Mouse (Mus musculus) c-Kit-positive CD71-negative TER-119-negative erythroid progenitor cells, embryonic 14.5 days (primary cell): ENCODE data around the gene Flt4.
A peak's percentile ranks its signal among the peaks of the same experiment; 100 is the strongest.
"Not testable (repeated sequence)": the region's sequence is repeated elsewhere in the genome, so short reads cannot be mapped to it uniquely, and the experiment has no call there.

Experiments
- DNase-seq: peaks from one replicate; pipeline ENCODE4 v3.0.0-alpha.2; 2013; ENCODE audit warnings: low read depth

Flt4 gene

DNA sequence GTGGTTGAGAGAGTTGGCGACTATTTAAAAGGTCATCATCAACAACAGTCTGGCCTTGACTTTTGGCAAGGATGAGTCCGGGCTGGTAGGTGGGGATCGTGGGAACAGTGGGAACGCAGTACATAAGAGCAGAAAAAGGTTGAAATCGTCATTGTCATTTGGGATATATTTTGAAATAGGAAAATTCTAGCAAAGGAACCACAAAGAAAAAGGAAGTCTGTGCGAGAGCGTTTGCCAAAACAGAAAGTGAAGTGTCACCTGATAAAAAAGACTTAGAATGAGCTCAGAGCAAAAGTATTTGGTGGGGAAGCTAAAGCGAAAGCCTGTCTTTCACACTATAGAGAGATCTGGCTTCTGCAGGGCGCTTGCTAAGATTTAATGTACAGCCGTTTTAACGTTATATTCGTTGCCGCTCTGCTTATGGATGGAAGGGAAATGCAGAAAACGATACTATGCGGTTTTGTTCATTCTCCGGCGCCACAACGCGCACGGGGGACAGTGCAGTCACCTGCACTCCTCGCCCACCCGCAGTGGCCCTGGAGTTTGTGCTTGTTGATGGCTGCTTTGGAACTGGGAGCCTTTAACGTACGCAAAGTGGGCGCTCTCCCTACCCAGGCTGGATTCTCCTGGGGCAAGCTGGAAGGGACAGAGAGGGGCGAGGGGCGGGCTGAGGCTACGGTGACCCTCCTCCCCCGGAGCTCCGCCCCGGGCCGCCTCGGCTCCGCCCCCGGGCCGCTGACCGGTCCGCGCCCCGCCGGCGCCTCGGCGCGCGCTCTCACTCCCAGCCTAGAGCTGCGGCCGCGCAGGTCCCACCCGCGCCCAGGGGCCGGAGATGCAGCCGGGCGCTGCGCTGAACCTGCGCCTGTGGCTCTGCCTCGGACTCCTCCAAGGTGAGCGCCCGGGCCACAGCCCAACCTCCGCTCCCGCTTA is at the start of gene Flt4:
Gene Flt4, plus strand, starts transcription at position 326 of the 930 bp plus-strand sequence.
- not testable (repeated sequence) for DNase-seq

DNA sequence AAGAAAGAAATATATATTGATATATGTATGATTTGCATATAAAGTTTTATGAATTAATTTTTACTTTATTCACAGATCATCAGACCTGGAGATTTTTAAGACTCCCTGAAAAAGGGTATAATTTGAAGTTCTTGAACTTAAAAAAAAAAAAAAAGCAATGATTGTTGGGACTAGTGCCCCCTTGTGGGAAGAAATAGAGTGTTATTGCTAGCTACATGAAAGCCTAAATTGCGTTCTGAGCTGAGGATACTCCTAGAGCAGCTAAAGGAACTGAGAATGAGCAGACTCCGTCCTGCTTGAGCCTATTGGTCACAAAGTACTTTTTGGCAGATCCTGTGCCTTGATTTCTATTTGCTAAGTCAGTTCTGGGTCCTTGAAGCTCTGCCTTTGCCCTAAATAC is 34.0 kb upstream of the Flt4 start:
- peak; percentile 10 for DNase-seq

DNA sequence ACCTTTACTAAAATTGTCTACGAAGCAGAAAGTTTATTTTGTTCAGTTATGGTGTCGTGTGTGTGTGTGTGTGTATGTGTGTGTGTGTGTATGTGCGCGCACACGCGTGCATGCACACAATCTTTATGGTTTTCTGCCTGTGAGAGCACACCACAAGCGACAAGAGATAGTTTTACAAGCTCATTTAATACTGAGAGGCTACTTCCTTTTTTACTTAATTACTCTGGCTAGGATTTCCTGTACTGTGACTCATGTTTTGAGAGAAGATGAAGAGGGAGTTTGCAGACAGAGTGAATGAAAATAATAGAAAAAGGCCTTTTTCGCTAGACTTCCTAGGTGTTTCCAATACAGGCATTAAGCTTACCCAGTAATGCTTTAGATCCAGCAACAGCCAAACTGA is 28.6 kb upstream of the Flt4 start:
- DNase-seq, result not testable (repeated sequence)

DNA sequence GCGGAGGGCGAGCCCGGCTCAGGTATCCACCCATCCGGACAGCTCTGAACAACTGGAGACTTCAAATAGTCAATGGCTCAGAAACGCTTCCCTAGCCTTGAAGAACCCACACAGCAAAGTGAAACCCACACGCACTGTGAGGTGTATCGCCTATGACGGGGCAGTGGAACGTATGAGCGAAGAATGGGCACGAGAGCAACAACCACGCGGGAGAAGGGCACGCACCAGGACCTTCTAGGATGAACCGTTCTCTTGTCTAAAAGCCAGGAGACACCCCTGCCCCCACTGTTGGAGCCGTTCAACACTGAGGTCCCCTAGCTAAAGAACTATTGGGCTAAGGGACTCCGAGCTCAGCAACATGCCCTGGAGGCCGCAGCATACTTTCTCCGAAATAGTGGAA is 18.9 kb upstream of the Flt4 start:
- no peak for DNase-seq

DNA sequence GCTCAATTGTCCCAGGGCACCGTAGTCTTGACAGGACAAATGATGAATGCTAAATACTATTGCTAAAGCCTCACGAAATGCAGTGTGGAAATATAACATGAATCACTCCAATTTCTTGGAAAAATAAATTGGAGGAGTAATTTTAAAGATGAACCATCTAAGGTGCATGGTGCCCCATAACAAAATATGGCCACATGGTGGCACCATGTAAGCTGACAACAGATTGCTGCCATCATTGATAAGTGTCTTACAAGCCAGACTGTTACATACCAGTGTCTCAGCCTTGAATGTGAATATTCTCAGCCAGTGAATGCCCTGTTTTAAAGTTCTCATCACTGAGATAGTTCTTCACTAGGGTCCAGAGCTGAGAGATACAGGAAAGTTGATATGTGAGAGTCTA is 11.9 kb upstream of the Flt4 start:
- not testable (repeated sequence) for DNase-seq

DNA sequence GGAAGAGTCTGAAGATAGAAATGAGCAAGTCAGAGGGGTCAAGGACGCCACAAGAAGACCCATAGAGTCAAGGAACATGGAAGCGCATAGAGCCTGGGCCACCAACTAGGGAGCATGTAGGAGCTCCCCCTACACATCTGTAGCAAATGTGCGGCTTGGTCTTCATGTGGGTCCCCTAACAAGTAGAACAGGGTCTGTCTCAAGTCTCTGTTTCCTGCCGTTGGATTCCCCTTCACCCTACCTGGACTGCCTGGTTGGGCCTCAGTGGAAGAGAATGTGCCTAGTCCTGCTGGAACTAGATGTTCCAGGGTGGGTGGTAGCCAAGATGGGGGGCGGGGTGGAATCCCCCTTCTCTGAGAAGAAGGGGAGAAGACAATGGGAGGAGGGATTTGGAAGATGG is 757 bp upstream of the Flt4 start:
- not testable (repeated sequence) for DNase-seq

DNA sequence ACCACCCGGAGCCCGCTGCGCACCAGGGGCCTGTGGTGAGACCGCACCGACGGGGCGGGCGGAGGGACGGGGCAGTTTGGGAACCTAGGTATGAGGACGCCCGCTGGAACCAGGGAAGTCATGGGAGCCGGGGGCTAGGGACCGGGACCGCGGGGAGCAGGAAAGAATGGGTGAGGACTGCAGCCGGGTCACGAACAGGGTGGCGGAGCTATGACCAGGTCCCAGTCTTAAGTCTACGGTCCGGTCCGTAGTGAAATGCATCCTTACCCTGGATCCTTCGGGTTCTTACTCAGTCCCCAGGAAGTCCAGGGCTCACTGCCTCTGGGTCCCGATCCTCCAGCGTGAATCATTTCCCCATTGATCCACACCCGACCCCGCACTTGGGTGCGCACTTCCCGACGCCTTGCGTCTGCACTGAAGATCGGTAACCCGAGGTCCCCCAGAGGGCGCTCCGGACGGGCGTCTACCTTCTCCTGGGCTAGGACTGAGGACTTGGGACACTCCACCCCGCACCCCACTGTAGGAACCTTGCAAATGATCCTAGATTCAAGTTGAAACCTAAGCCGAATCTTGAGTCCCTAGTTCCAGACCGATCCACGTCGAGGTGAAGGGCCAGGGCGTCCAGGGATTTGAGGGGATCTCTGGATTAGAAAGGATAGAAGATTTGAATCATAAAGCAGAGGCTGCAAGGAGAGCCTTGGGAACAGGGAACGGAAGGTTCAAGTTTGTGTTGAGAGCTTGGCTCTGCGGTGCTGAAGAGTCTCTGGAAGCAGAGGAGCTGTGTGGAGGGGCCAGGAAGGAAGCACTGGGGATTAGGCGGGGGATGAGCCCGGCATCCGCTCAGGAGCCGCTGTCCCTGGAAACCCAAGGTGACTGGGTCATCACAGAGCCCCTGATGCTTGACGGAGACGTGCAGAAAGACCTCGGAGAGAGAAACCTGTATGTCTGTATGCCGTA is 1.1 kb downstream of the Flt4 start:
- not testable (repeated sequence) for DNase-seq

DNA sequence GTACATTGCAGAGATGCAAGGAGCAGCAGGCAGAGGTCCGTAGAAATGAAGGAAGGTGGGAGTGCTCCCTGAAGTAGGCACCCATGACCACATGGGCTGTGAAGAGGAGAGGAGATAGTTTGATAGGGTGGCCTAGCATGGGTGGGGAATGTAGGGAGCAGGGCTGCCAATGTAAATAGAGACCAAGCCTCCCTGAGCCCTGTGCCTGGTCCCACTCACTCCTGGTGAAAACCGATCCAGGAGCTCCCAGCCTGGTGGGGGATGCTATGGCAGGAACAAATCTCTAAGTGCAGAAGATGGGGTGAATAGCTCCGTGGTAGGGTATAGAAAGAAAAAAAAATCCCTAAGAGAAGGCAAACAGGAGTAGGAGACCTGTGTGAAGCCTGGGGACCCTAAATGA is 2.3 kb downstream of the Flt4 start:
- not testable (repeated sequence) for DNase-seq

DNA sequence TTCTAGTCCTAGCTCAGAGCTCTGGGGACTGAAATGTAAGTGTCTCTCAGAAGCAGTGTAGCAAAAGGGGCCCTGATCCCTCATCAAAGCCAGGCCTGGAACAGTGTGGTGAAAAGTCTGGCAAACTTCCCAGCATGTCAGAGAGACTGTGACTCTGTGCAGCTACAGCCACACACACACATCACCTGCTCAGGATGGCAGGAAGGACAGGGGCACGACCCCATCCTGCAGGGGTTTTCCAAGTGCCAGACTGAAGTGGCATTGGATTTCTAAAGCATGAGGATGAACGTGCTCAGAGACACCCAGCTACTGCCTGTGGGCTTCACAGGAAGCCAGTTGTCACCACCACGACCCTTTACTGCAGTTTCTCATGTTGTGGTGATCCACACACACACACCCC is 3.1 kb downstream of the Flt4 start:
- DNase-seq, result no peak

DNA sequence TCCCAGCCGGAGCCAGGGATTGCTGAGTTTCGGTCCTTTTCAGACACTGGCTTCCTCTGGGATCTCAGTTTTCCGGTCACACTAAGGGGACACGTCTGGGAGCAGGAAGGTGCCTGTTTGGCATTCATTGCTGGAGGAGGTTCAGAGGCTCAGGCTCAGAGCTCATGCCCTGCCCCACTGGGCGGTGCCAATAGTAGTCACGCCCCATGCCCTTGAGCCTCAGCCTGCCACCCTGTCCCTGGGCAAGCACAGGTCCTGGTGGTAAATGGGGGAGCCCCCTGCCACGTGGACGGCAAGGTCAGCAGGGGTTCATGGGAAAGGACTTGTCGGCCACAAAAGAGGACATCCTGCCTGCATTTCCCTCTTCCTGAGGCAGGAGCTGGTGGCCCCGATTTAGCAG is 4.3 kb downstream of the Flt4 start:
- DNase-seq, result no peak

DNA sequence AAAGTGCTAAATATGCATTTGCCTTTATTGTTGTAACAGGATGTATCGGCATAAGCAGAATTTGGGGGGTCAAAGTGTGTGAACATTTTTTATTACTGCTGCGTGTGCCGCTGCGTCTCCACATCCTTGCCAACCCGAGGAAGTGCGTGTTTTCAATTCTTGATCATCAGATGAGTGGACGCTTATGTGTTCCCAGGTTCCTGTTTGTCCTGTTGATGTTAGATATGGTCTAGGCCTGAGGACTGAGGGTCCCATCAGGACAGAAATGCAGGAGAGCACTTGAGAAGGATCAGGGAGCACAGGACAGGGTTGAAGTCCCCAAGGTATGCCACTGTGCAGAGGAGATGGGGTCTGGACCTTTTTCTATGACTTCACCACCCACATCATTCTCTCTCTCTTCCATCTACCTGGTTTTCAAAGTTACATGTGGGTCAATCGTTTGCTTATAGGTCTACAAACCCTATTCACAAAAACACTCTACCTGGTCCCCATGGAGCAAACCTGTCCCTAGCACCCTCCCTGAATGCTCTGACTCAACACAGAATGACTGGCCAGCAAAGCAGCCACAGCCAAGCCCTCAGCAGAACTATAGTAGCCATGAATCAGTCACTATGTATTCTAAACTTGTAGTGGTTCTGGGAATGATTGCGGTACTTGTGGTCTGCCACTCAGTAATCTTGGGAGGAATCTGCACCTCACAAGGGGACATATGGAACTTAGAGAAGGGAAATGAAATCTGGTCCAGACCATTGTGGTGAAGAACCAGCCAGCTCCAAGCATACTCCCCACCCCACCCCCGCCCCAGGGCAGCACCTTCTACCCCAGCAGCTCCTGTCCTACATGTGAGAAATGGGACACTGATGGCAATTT is 7.0 kb downstream of the Flt4 start:
- no peak for DNase-seq

DNA sequence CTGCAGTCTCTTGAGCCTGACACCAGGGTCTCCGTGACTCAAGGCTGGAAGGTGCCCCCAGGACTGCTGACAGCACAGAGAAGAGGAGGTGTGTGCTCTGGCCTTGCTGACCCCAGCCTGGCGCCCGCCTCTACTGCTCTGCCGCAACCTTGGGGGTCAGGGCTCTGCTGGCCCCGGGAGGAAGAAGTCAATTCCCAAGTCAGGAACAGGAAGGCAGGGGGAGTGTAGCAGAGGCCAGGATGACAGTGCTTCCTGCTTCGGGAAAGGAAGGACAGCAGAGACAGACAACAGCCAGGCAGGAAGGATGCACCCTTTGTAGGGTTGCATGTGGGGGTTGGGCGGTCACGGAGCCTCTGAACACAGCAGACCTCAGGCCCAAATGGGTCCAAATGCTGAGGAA is 9.4 kb downstream of the Flt4 start:
- no peak for DNase-seq

DNA sequence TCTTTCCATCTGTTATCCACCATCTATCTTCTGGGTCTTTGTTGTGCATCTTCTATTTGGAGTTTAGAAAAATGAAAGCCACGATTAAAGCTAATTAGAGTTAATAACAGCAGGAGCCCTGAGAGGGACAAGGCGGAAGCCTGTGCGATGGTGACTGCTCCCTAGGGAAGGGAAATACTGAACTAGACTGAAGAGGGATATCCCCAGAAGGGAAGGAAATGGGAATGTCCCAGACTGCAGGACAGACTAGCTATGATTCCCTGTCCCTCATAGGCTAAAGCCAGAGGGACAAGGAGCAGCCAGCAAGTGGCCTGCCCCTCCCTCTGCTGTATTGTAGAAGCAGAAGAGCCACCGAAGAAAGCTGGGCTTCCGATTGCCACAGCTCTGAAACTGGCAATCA is 12.9 kb downstream of the Flt4 start:
- no peak for DNase-seq

DNA sequence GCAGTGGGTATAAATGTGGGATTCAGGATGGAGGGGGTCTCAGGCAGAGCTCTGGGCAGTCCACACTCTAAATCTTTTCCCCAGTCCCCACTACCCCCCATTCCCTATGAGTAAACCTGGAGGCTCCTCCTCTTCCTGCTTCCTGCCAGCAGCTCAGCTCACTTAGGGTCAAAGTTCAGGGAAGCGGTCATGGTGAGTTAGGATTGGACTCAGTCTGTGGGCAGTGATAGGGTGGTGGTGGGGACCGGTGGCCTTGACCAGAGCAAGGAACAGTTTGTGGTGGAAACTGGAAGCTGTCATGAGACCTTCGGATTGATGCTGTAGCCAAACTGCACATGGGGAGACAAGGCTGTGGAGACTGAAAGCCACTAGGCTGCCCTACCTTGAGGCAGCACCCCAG is 15.1 kb downstream of the Flt4 start:
- DNase-seq, result no peak

DNA sequence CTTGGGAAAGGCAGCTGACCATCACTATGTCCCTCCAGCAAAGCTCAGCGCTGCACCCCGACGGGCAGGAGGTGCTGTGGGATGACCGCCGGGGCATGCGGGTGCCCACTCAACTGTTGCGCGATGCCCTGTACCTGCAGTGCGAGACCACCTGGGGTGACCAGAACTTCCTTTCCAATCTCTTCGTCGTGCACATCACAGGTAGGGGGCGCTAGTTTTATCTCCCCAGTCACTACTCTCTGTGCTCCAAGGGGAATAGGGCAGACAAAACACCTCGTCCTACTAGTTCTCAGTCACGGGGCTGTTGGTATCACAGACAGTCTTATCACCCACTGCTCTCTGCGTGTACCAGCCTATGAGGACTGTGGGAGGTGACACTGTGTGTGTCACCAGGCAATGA is 16.8 kb downstream of the Flt4 start:
- no peak for DNase-seq

DNA sequence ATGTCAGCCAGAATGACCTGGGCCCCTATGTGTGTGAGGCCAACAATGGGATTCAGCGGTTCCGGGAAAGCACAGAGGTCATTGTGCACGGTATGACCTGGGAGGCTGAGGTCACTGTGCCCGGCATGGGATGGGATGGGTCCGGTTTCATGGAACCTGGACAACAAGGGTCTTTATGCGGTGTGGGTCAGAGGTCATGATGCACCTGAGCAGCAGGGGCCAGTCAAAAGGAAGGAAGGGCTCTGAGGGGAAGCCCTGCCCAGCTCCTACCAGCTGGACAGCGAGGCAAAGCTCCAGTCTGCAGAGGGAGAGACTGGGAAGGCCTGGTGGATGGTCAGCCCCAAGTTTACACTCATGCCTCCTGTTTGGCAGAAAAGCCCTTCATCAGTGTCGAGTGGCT is 17.7 kb downstream of the Flt4 start:
- DNase-seq, result no peak

DNA sequence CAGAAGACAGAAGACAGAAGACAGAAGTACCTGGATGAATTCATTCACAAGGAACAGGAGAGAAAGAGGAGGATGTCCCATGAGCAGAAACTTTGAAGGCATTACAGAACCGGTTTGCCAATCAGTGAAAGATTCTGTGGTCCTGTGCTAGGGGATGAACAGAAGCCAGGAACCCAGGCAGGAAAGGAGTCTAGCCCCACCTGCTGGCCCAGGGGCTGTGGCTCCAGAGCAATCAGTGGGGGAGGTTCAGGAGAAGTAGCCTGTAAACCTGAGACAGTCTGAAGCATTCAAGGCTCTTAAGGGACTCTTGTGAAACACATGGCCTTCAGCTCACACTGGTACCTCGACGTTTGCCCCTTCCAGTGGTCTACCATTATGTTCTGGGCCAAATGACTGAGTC is 22.1 kb downstream of the Flt4 start:
- no peak for DNase-seq

DNA sequence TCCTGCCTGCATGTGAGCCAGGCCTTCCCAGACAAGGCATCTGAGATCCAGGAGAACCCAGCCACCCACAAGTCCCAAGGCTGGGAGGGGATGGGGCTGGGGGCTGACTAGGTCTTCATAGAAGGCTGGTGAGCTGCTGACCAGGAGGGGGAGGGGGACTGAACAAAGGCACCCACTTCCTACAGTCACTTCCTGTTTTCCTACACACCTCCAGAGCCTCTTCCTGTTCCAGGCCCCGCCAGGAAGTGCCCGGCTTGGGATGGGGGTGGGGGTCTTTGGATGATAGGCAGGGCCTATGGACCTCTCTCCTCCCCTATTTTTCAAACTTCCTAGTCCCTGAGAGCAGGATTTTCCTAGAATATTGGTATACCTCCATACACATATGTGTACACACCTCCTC is 23.2 kb downstream of the Flt4 start:
- DNase-seq, result no peak

DNA sequence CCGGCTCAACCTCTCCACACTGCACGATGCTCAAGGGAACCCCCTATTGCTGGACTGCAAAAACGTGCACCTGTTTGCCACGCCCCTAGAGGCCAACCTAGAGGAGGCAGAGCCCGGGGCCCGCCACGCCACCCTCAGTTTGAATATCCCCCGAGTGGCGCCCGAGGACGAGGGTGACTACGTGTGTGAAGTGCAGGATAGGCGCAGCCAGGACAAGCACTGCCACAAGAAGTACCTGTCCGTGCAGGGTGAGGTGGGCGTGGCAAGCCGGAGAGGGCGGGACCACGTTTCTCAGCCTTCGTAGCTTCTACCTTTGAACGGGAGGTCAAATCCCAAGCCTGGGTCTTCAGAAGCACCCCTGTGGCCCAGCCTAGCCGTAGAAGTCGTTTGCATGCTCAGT is 25.0 kb downstream of the Flt4 start:
- DNase-seq, result no peak

DNA sequence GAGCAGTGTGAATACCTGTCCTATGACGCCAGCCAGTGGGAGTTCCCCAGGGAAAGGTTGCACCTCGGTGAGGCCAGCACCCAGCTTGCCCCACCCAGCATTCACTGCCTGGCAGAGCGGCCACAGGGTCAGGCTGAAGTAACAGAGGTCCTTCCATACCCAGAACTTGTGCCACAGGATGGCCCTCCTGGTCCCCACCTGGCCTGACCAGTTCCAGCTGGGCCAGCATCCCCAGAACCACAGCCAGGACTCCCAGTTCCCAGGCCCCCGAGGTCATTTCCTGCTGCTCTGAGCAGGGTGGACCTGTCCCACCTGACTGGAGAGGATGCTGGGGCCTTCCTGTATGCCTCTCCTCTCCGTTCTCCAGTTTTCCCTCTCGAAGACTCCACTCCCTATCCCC is 26.6 kb downstream of the Flt4 start:
- no peak for DNase-seq

DNA sequence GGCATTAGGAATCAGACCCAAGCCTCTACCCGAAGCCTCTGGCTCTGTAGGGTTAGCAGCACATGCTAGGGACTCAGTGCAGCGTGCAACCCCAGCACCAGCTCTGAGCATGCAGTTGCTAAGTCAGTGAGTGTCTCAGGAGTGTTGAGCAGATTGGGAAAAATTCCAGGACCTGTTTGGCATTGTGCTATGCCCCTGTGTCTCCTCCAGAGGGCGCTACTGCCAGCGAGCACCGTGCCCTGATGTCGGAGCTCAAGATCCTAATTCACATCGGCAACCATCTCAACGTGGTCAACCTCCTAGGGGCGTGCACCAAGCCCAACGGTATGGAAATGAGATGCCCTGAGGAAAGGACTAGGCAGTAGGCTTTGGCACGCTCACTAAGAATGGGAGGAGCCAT is 27.4 kb downstream of the Flt4 start:
- no peak for DNase-seq

DNA sequence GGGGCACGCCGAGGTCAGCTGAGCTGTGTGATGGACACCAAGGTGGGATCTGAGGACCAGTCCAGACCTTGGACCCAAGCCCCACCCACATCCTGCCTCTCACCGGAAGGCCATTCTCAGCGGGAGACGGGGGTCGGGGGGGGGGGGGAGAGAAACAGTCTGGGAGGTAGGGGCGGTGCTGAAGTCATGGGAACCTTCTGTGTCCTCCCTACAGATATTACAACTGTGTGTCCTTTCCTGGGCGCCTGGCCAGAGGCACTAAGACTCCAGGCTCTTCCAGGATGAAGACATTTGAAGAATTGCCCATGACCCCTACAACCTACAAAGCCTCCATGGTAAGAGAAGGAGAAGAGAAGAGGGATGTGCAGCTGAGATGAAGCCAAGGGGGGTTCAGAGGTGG is 36.6 kb downstream of the Flt4 start:
- no peak for DNase-seq
